Mouse (Mus musculus) brain, embryonic 14.5 days (tissue): ENCODE measurements at regions not wholly inside any gene's neighbourhood (a gene's known extent, or its start where the extent isn't known, plus 50 kb on each side); places are given as distances from the start of the nearest gene placed in this dataset.

ENCODE experiments used
- CTCF ChIP-seq: fragments of 200-500 bp; IDR thresholded peaks from 2 replicates; pipeline ENCODE4 v1.5.1; 2012; ENCODE audit warnings: inconsistent platforms, mild to moderate bottlenecking, moderate library complexity, borderline replicate concordance; ENCODE audit not compliant: insufficient read depth, insufficient read length; ENCODE audit errors: extremely low read depth
- POLR2A ChIP-seq: fragments of 200-500 bp; IDR thresholded peaks from 2 replicates; pipeline ENCODE4 v1.6.1; 2012; ENCODE audit warnings: mild to moderate bottlenecking, inconsistent platforms, borderline replicate concordance; ENCODE audit not compliant: poor library complexity, insufficient read depth, insufficient read length, severe bottlenecking; ENCODE audit errors: extremely low read depth

DNA sequence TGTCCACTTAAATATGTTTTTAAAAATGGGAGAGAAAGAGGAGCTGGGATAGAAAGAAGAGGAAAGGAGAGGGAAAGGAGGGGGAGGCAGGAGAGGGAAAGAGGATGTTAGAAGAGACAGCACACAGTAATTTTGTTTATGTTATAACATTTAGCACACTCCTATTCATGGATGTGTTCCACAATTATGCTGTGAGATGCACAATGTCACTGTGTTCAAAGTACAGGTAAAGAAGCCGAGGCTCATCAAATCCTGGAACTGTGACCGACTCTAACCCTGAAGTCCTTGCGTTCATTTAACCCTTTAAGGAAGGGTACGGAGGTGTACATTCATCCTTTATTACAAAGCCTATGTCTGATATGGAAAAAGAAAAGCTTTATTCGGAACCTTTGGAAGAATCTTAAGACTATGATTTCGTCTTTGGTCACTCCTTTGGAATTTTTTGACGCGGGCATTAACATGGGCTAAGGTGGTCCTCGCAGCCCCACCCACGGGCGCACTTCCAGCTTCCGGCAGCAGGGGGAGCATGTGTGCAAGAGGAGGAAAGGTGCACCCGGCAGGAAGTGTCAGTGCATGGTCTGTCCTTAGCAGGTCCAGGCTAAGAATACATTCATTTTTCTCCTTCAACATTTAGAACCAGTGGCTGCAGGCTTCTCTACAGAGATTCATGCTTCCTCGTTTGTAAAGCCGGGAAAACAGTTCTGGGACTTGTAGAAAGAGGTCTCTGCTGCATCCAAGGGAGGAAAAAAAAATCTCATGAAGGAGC is 297.2 kb upstream of the Klf3 start:
- TF ChIP-seq CTCF (peak; percentile 97), POLR2A (no peak)
